Mouse (Mus musculus): ENCODE data around the gene Wipi2.

DNA sequence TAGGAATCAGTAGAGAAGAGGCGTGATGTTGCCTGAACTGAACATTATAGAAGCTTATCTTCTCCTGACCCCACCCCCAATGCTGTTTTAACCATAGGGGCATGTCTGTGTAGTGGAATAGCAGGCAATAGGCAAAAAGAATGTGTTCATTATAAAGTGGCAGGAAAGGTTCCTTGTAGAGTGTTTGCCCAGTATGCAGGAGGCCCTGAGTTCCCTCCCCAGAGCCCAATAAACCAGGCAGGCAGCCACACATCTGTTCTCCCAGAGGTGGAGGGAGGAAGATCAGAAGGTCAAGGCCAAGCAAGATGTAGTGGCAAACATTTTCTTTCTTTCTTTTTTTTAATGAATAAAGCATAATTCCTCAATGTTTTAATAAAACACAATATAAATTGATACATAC is 5.4 kb upstream of the Wipi2 start:
- TF ChIP-seq CTCF (IDR thresholded peaks at IDR 0.05; ENCODE audit: extremely low read depth, insufficient read depth, insufficient read length, insufficient replicate concordance) (no peak), POLR2A (IDR thresholded peaks at IDR 0.05; ENCODE audit: low read depth, low read length) (no peak)
